Mouse (Mus musculus) limb, embryonic 15.5 days (tissue): ENCODE results near the gene Casp2. TPM values are rescaled to one million over a fixed set of nuclear protein-coding genes. Genes with fewer than 3 reads are reported as not detected.

Experiments
- ATAC-seq: fragments of 200-750 bp; cut with Nextera tagmentation; 2 replicates; pipeline ENCODE4 v1.8.0; 2017; ENCODE audit warnings: low read depth, moderate TSS enrichment; ENCODE audit not compliant: insufficient number of reproducible peaks, low FRiP score, low TSS enrichment
- H3K27ac ChIP-seq: fragments of 300-500 bp; sonication (generic); 2 replicates; pipeline ENCODE4 v1.5.1; 2015; ENCODE audit warnings: moderate library complexity, mild to moderate bottlenecking, inconsistent platforms
- H3K27me3 ChIP-seq: fragments of 300-500 bp; sonication (generic); 2 replicates; pipeline ENCODE4 v1.6.1; 2015; ENCODE audit warnings: inconsistent platforms
- H3K36me3 ChIP-seq: fragments of 300-500 bp; sonication (generic); 2 replicates; pipeline ENCODE4 v1.6.1; 2015; ENCODE audit warnings: inconsistent platforms
- H3K4me1 ChIP-seq: fragments of 300-500 bp; sonication (generic); 2 replicates; pipeline ENCODE4 v1.6.1; 2015; ENCODE audit warnings: inconsistent platforms
- H3K4me2 ChIP-seq: fragments of 300-500 bp; sonication (generic); 2 replicates; pipeline ENCODE4 v1.6.1; 2015; ENCODE audit warnings: mild to moderate bottlenecking, inconsistent platforms
- H3K4me3 ChIP-seq: fragments of 300-500 bp; sonication (generic); 2 replicates; pipeline ENCODE4 v1.5.1; 2015; ENCODE audit warnings: mild to moderate bottlenecking, inconsistent platforms
- H3K9ac ChIP-seq: fragments of 300-500 bp; sonication (generic); 2 replicates; pipeline ENCODE4 v1.6.1; 2015; ENCODE audit warnings: inconsistent platforms
- H3K9me3 ChIP-seq: fragments of 300-500 bp; sonication (generic); 2 replicates; pipeline ENCODE4 v1.6.1; 2016; ENCODE audit warnings: inconsistent platforms
- WGBS: fragments of 180-500 bp; shearing (Covaris S2); methylation state at CpG from one replicate; pipeline ENCODE4 v1.1.7; 2015; 5-methylcytosine and 5-hydroxymethylcytosine counted together
- polyA plus RNA-seq: library from polyadenylated mRNA; unstranded; fragments of >200 nt; fragmentation: Nextera tagmentation; extraction: Ambion mirVana; gene quantifications from 2 replicates; pipeline ENCODE4 v1.2.1, GENCODE M21; 2015

Casp2 gene
- polyA plus RNA-seq, 1 experiment from 2014 or later: 51.2 TPM

DNA sequence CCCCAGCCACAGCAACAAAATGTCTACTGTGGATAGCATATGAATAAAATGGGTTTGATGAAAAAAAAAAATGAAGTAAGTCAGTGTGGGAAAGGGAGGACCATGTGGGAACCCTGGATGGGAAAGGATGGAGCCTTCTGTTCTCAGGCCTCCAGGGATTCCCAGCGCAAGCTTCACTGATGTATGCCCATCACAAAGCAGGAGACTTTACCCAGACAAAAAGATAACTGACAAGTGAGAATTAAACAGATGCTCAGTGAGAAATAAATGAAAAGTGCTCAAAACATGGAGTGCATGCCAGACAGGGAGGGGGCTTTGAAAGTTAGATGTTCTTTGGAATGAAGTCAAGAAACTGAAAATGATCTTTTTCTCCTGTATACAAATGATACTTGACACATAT is 16.8 kb upstream of the Casp2 start:
- ATAC-seq: no peak
- peaks cover 9% of the 10 kb centered on the region; the same call in 1 of the 2 replicates for H3K4me1 ChIP-seq
- 89% methylated on average over 1 of the region's 1 CpGs for WGBS
- no peaks in the 10 kb centered on the region for H3K36me3 ChIP-seq
- H3K27ac ChIP-seq: no peak overlapping the region
- peaks cover 6% of the 10 kb centered on the region; the same call in 1 of the 2 replicates for H3K27me3 ChIP-seq
- H3K4me3 ChIP-seq: no peak overlapping the region
- no peak overlapping the region for H3K4me2 ChIP-seq
- H3K9ac ChIP-seq: no peak overlapping the region
- no peaks in the 10 kb centered on the region for H3K9me3 ChIP-seq

DNA sequence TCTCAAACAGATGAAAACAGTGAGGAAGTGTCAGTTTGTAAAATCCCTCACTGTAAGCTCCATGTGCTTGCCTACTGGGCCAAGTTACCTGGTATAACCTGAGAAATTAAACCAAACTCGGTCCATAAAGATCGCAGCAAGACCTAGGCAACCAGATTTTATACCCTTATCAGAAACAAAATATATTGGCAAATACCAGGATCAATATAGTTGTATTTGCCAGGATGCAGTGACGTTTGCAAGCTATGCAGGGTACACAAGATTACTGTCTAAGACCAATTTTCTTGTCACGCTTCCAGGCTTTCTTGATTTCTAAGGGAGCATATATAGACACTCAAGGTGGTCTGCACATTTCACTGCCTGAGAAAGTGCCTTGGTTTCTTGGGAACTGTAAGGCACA is 13.0 kb upstream of the Casp2 start:
- Histone ChIP-seq H3K36me3 (no peaks in the 10 kb centered on the region), H3K4me3 (no peak overlapping the region), H3K4me2 (no peak overlapping the region), H3K9ac (no peak overlapping the region), H3K27ac (no peak overlapping the region), H3K9me3 (no peaks in the 10 kb centered on the region), H3K4me1 (no peaks in the 10 kb centered on the region), H3K27me3 (peaks cover 6% of the 10 kb centered on the region; the same call in 1 of the 2 replicates)
- ATAC-seq: no peak
- 85% methylated on average over 4 of the region's 4 CpGs for WGBS

DNA sequence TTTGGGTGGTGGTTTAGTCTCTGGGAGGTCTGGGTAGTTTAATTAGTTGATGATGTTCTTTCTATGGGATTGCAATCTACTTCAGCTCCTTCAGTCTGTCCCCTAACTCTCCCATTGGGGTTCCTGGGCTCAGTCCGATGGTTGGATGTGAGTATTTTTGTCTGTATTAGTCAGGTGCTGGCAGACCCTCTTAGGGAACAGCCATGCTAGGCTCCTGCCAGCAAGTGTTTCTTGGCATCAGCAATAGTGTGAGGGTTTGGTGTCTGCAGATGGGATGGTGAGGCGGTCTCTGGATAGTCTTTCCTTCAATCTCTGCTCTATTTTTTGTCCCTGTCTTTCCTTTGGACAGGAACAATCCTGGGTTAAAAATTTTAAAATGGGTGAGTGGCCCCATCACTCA is 11.7 kb upstream of the Casp2 start:
- 78% methylated on average over 2 of the region's 2 CpGs for WGBS
- Histone ChIP-seq H3K9ac (no peak overlapping the region), H3K4me2 (no peak overlapping the region), H3K27me3 (no peaks in the 10 kb centered on the region), H3K4me1 (no peaks in the 10 kb centered on the region), H3K36me3 (no peaks in the 10 kb centered on the region), H3K27ac (no peak overlapping the region), H3K9me3 (no peaks in the 10 kb centered on the region), H3K4me3 (no peak overlapping the region)
- no peak for ATAC-seq

DNA sequence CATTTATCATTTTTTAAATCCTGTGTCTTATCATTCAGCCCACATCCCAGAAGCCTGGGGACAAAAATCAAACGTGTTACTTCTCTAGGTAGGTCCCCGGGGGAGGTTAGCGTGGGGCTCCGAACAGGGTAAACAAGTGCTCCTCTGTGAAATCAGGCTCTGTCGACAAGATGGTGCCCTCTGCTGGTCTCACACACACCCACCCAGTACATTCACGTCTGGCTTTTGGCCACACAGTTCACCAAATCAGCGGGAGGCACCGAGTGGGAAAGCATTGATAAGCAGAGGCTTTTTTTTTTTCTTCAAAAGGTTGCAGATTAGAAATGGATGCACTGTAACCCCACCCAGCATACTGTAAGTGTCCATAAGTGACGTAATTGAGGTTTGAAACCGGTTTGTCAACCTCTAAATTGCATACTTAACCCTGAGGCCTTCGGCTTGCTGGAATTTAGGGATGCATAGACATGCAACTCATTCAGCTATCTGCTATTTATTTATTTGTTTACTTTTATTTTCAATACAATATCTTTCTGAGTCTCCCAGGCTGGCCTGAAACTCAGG is 7.4 kb upstream of the Casp2 start:
- Histone ChIP-seq H3K36me3 (no peaks in the 10 kb centered on the region), H3K9ac (no peak overlapping the region), H3K9me3 (no peaks in the 10 kb centered on the region), H3K4me3 (no peak overlapping the region), H3K27ac (no peak overlapping the region), H3K27me3 (no peaks in the 10 kb centered on the region), H3K4me2 (no peak overlapping the region), H3K4me1 (peaks cover 6% of the 10 kb centered on the region; the same call in 1 of the 2 replicates)
- ATAC-seq: no peak
- WGBS: 17% methylated on average over 11 of the region's 11 CpGs

DNA sequence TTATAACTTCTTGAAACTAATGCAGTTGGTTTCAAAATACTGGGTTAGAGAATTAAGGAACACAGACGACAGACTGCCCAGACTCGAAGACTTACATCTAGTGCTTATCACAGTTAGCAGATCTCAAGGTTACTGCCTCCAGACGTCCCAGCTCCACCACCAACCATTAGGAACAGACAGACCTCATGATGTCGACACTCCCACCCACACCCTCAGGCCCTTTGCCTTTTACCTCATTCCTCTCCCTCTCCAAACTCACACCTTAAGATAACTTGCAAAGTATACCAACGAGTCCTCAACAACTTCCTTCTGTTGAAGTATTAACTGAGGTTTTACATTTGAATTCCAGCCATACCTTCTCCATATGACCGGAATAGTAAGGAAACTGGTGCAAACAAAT is 4.4 kb upstream of the Casp2 start:
- Histone ChIP-seq H3K36me3 (no peaks in the 10 kb centered on the region), H3K4me2 (no peak overlapping the region), H3K9me3 (no peaks in the 10 kb centered on the region), H3K4me3 (no peak overlapping the region), H3K9ac (no peak overlapping the region), H3K27ac (no peak overlapping the region), H3K4me1 (peaks cover 8% of the 10 kb centered on the region; the same call in 1 of the 2 replicates), H3K27me3 (no peaks in the 10 kb centered on the region)
- 45% methylated on average over 6 of the region's 6 CpGs for WGBS
- ATAC-seq: no peak

DNA sequence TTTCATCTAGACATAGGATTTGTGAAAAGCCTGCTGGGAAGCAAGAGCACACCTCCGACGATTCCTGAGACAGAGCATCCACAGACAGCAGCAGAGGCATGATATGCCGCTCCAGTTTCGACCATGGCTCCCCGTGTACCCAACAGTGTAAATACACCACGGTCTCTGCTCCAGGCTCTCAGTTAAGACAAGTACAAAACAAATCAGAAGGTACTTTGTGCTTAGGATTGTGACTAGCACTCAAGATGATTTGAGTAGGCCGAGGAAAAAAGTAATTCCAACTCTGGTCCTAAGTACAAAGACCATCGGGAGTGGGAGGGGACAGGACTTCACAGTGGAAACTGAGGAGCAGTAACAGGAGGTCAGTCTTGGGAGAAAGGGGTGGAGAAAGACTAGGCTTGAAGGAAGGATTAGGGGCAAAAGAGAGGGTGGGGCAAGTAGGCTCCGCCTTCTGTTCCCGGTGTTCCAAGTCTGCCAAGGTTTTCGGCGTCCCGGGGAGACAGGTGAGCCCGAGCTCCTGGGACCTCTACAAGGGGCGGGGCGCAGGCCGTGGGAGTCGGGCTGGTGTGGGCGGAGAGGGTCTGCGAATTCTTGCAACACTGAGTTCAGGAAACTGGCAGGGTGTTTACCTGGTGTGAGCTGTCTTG is 3.1 kb upstream of the Casp2 start, which contains the start of gene Tmem139:
Gene Tmem139 (plus strand): TSS at position 447 of the 647 bp plus-strand sequence.
- Histone ChIP-seq H3K36me3 (no peaks in the 10 kb centered on the region), H3K27me3 (no peaks in the 10 kb centered on the region), H3K4me1 (peaks cover 11% of the 10 kb centered on the region; the same call in 1 of the 2 replicates), H3K9ac (no peak within 1 kb of the TSS), H3K9me3 (no peaks in the 10 kb centered on the region), H3K4me3 (peak within 1 kb of the TSS; percentile 14; the same call in 1 of the 2 replicates), H3K27ac (no peak within 1 kb of the TSS), H3K4me2 (peak within 1 kb of the TSS; percentile 31)
- WGBS: 17% methylated on average over 20 of the region's 20 CpGs
- ATAC-seq: no peak

DNA sequence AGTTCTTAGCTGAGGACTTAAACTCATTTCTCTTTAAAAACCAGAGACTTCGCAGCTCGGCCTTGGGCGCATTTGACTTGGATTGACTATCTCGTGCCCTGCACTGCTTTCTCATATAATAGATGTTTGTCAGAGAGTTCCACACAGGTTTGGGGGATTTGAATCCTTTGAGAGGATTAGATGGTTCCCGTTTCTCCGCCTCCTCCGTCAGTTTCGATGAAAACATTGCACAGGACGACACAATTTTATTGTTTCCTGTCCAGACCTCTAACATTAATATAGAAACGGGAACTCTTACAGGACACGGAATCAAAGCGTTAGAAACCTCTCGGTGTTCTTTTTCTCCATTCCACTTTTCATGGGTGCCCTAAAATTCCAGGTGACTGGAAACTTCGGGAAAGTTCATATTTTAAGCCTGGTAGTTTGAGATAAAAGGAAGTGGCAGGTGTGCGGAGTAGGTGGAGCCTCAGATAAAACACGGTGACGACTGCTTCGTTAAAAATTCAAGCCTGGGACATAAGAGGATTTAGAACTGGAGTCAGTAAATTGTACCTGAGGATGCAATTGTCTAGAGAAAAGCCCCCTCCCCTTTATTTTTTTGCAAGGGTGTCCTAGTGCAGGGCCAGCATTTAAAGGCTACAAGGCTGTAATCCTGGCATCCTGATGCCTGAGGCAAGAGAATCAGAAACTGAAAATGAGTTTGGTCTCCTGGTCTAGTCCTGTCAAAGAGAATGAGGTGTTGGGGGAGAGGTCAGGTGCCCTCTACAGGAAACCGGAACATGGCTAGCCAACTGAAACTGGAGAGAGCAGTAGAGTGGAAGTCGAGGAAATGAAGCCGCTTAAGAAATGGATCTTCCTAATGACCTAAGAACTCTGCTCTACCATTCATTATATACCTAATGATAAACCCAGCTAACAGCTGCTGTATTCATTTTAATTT is 876 bp downstream of the Casp2 start:
- peak overlapping the region; percentile 93 for H3K27ac ChIP-seq
- H3K27me3 ChIP-seq: no peaks in the 10 kb centered on the region
- peak overlapping the region; percentile 88 for H3K9ac ChIP-seq
- peaks cover 30% of the 10 kb centered on the region for H3K36me3 ChIP-seq
- H3K4me2 ChIP-seq: peak overlapping the region; percentile 59
- H3K4me3 ChIP-seq: peak overlapping the region; percentile 85
- WGBS: under 1% methylated on average over 21 of the region's 21 CpGs
- ATAC-seq: no peak
- no peaks in the 10 kb centered on the region for H3K9me3 ChIP-seq
- peaks cover 11% of the 10 kb centered on the region; the same call in 1 of the 2 replicates for H3K4me1 ChIP-seq

DNA sequence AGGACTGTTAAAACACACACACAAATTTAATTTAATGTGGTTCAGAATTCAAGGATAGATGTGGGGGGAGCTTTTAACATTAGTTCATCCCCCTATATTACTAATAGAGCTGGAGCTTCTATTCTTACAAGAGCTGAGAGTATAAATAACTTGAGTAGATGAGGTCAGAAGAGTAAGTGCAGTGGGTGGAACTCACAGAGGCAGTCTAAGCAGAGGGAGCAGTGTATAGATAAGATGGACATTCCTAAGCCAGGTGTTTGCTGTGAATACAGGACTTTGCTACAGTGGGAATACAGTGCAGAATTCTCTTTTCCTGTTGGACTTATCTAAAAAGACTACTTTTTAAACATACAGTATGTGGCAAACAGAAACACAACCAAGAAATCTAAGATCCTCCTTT is 6.0 kb downstream of the Casp2 start:
- no peak overlapping the region for H3K9ac ChIP-seq

DNA sequence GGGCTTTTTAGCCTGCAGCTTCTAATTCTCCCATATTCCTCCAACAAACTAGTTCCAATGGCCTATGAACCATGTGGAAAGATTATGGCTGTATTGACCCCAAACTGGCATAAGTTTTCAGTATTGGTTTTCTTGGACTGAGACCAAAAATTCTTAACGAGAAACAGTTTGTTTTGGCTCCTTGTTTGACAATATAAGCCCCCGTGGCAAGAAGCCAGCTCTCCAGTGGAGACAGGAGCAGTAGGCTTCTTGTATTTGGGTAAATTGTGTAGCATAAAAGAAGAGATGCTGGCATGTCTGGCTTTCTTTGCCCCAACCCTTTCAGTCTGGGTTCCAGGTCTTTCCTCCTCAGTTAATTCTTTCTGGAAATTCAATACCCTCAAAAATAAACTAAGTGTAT is 11.4 kb downstream of the Casp2 start:
- Histone ChIP-seq H3K9ac (no peak overlapping the region), H3K4me2 (no peak overlapping the region), H3K27me3 (no peaks in the 10 kb centered on the region), H3K4me3 (no peak overlapping the region), H3K27ac (no peak overlapping the region), H3K9me3 (no peaks in the 10 kb centered on the region), H3K36me3 (peaks cover 83% of the 10 kb centered on the region), H3K4me1 (no peaks in the 10 kb centered on the region)
- no peak for ATAC-seq
- WGBS: 31% methylated on average over 2 of the region's 2 CpGs

More for the DNA sequence above, 6.0 kb downstream of the Casp2 start:
- no peak for ATAC-seq
- Histone ChIP-seq H3K27me3 (no peaks in the 10 kb centered on the region), H3K27ac (no peak overlapping the region), H3K4me3 (no peak overlapping the region), H3K9me3 (no peaks in the 10 kb centered on the region), H3K4me2 (no peak overlapping the region), H3K4me1 (peaks cover 2% of the 10 kb centered on the region; the same call in 1 of the 2 replicates), H3K36me3 (peaks cover 63% of the 10 kb centered on the region)

DNA sequence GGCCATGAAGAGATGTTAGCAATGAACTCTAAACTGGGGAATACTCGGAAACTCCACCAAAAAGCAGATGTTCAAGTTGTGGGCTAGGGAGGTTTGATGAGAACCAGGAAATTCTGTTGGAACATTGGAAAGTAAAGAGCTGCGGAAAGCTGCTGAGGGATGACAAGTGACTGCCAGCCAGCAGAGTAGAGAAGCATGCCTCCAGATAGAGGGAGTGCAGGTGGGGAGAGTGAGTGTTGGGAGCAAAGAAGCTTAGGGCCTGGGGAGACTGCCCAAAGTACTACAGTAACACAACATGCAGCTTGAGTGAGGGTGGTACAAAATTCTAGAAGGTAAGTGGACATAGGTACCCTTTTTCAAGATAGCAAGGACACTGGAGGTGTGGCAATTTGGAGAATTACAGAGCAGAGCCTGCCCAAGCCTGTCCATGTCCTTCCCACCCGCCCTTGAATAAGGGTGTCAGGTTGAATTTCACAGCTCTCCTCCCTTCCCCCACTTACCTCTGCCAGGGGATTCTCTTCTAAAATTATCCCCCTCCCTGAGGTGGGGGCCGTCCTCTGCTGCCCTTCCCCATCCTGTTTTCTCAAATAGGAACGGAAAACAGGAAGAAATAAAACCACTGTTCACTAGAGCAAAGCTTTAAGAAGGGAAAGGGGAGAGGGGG is 18.2 kb downstream of the Casp2 start:
- ATAC-seq: no peak
- H3K36me3 ChIP-seq: peaks cover 53% of the 10 kb centered on the region
- H3K9ac ChIP-seq: no peak overlapping the region
- H3K27ac ChIP-seq: no peak overlapping the region
- H3K4me1 ChIP-seq: no peaks in the 10 kb centered on the region
- no peaks in the 10 kb centered on the region for H3K27me3 ChIP-seq
- H3K4me3 ChIP-seq: no peak overlapping the region
- no peaks in the 10 kb centered on the region for H3K9me3 ChIP-seq
- WGBS: 63% methylated on average over 5 of the region's 5 CpGs
- no peak overlapping the region for H3K4me2 ChIP-seq

DNA sequence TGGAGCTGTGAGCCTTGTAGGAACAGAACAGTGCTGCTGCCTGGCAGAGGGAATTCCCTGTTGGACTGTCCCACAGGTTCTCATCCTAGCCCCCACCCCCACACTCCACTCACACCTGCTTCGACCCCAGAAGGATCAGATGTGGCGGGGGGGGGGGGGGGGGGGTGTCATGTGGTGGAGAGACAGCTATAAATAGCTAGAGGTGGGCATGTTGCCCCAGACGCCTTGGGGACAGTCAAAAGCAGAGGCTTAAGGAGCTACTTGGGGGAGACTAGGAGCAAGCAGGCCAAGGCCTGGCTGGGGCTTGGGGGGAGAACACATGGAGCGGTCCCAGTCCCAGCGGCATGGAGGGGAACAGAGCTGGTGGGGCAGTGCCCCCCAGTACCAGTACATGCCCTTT is 21.7 kb downstream of the Casp2 start, which contains the start of gene Clcn1:
Gene Clcn1 (plus strand): TSS at position 238 of the 400 bp plus-strand sequence.
- no peak within 1 kb of the TSS for H3K9ac ChIP-seq
- WGBS: 57% methylated on average over 5 of the region's 5 CpGs
- H3K4me2 ChIP-seq: no peak within 1 kb of the TSS
- no peaks in the 10 kb centered on the region for H3K9me3 ChIP-seq
- H3K36me3 ChIP-seq: peaks cover 22% of the 10 kb centered on the region
- no peak within 1 kb of the TSS for H3K4me3 ChIP-seq
- no peaks in the 10 kb centered on the region for H3K27me3 ChIP-seq
- peak; percentile 49; the same call in 1 of the 2 replicates for ATAC-seq
- no peak within 1 kb of the TSS for H3K27ac ChIP-seq
- H3K4me1 ChIP-seq: no peaks in the 10 kb centered on the region
